Mouse (Mus musculus) layer of hippocampus, postnatal 10 days (tissue): ENCODE measurements around the gene Trpc1. TPM values are rescaled to one million over a fixed set of nuclear protein-coding genes. Genes with fewer than 3 reads are reported as not detected.

ENCODE experiments used
- DNase-seq, 2 experiments: peaks; one replicate each; pipeline ENCODE4 v3.0.0; 2021; ENCODE audit warnings: low spot score in 2 of 2
- total RNA-seq, 2 experiments: library from RNA; stranded (reverse); gene quantifications; 2 replicates each; pipeline ENCODE4 v1.2.3; 2021

Gene Trpc1
- total RNA-seq, 2 experiments from 2014 or later: 42.1 to 51.5 TPM

DNA sequence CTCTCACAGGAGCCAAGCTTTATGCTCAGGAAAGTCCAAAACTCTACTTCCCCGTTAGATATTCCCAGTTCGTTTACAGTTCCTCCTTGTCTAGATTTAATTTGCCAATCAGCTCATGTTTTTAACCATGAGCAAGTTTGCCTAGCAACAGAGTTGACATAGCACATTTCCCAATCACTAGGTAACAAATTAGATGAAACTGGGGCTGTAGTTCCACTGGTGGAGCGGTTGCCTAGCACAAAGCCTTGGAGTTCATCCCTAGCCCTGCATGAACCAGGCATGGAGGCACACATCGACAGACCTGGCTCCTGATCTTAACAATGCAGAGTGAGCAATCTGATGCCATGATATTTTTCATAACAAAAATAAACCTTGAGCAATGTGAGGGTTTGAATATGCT is 50.9 kb downstream of the Trpc1 start:
- DNase-seq: peak; percentile 25

- peak; percentile 37 to 52 for DNase-seq
Observed at GRCm38 (mm10) chr9:95697808-95698207, 52.4 kb downstream of the Trpc1 start.

DNA sequence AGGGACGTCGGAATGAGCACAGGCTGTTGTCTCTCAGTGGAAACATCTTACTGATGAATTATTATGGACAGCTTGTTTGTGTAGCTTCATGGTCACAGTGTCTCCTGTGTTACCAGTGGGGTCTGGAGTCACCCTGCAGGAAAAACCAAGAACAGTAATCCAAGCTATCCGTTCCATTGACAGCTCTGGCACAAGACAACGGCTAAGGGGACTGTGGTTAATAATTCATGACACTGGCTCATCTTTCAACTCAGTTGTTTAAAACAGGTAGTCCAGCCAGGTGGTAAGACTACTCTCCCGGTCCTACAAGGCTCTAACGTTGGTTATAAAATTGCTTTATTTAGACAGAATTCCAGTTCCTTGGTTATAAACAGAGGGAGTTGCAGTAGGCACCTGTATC is 53.6 kb downstream of the Trpc1 start:
- no peak for DNase-seq

DNA sequence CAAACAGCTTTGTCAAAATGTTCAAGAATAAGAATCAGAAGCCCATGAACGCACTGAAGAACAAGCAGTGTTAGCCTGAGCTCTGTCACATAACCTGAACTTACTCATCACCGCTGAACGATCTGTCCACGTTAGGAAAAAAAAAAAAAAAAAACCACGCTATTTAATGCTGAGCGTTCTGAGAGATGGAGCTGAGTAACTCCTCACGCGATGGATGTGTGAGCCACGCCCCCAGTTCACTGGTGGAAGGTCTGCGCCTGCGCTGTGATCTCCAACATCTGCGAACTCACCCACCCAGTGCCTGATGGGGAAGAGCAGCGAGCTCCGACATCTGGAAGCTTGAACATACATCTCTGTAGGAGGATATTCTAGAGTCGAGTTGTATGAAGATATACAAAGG is 55.2 kb downstream of the Trpc1 start:
- no peak for DNase-seq

DNA sequence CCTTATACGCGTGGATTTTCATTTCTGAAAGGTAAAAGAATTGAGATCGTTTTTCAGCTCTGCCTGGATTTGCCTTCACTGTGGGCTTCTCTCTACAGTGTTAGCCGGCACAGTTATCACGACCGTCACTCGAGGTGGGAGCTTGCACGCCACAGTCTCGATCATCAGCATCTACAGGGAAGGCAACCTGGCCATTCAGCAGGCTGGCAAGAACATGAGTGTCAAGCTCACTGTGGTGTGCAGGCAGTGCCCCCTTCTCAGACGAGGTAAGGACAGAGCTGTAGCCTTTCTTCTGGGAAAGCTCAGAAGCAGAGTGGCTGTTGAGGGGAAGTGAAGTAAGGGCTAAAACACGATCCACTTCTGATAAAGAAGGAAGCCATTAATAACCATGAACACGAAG is 55.6 kb downstream of the Trpc1 start:
- DNase-seq: no peak

GRCm38 (mm10) chr9:95693528-95694100 is 56.6 kb downstream of the Trpc1 start:
- DNase-seq: no peak

GRCm38 (mm10) chr9:95692823-95693222 is 57.4 kb downstream of the Trpc1 start:
- DNase-seq: no peak

GRCm38 (mm10) chr9:95688064-95688463 is 62.1 kb downstream of the Trpc1 start:
- peak in 1 of 2 experiments; percentile 48 for DNase-seq

- DNase-seq: no peak
Observed at GRCm38 (mm10) chr9:95685660-95686440, 64.3 kb downstream of the Trpc1 start.

- no peak for DNase-seq
Observed at GRCm38 (mm10) chr9:95680691-95681090, 69.5 kb downstream of the Trpc1 start.

DNA sequence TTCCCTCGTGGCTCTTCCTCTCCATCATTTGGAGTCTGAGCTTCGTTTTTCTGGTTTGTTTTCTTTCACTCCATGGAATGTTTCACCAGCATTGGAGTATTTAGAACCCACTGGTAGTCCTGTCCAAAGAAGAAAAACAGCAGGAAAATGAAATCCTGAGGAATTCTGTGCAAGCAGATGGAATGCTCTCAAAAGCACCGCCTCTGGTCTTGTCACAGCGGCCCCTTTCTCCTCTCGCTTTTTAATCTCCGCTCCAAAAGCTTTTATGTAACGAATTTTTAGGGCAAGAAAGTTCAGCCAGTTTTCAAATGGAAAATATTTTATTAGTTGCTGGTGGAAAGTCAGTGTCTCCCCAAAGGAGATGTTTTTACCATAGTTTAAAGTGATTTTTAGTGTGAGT is 70.2 kb downstream of the Trpc1 start:
- DNase-seq: no peak

GRCm38 (mm10) chr9:95676021-95676420 is 74.2 kb downstream of the Trpc1 start:
- DNase-seq: no peak

- peak; percentile 49 to 59 for DNase-seq
Observed at GRCm38 (mm10) chr9:95675064-95675699, 75.0 kb downstream of the Trpc1 start.

DNA sequence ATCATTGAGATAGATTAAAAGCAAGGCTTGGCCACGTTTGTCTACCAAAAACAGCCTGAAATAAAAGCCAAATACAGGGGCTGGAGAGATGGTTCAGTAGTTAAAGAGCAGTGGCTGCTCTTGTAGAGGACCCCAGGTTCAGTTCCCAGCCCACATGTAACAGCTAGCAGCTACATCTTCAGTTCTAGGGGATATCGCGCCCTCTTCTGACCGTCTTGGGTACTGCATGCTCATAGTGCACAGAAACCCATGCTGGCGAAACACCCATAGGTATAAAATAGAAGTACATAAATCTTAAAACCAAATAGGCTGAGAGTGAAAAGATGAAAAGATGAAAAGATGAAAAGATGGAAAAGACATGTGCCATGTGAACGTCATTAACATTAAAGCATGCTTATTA is 77.4 kb downstream of the Trpc1 start:
- no peak for DNase-seq

DNA sequence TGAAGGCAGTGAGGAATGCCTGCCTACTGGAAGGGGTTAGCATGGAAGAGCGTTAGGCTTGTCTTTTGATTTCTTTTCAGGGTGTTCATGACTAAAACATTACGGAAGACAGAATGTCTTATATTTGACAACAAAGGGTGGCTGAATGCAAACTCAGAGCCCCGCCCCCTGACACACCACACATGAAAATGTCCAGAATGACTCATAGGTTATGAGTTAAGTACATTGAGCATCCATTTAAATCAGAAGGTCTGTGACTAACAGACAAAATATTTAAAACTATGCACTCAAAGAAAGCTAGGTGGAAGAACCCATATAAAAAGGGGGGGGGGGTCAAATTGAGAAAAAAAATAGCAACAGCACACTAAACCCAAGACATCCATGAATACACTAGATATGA is 77.8 kb downstream of the Trpc1 start:
- no peak for DNase-seq

GRCm38 (mm10) chr9:95668306-95668705 is 81.9 kb downstream of the Trpc1 start:
- DNase-seq: no peak

DNA sequence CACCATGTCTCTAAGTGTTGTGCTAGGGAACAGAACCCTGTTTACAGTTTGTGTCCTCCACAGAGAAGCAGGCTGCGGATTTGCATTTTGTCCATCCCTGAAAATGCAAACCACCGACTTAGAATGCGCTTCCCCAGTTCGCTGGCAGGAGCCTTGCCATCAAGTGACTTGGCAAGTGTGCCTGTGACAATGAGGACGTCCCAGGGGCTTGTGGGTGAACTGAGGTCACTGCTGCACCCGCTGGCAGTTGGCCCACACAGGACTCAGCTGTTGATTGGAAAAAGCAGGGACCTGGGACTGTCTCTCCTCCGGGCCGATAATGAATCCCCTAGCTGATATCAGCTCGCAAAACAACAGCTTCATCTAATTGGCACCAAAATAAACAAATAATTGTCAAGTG is 82.3 kb downstream of the Trpc1 start:
- peak; percentile 69 to 74 for DNase-seq

- DNase-seq: no peak
Observed at GRCm38 (mm10) chr9:95665835-95666234, 84.3 kb downstream of the Trpc1 start.

GRCm38 (mm10) chr9:95664290-95664989 is 85.7 kb downstream of the Trpc1 start:
- peak; percentile 32 to 55 for DNase-seq

GRCm38 (mm10) chr9:95657941-95658340 is 92.2 kb downstream of the Trpc1 start:
- DNase-seq: no peak
